In genomic region chr16:33188076-33188475, GRCm38 (mm10) we compare ENCODE assay signal across 15 mouse cellular contexts. TPM values are rescaled to one million over a fixed set of nuclear protein-coding genes. Genes with fewer than 3 reads are reported as not detected.
DNase-seq lines count a peak whose midpoint lies in the region; ATAC-seq and TF ChIP-seq lines count a peak whose summit lies in the region.
"Had no signal": no experiment of that assay in that cellular context is flagged by ENCODE, and none has a peak within 500 bp of the region (broad histone marks: within the 10 kb centered on the region; RNA-seq: fewer than 3 reads in every experiment).

No protein-coding gene starts in this region.

- no peak overlapping the region for H3K9ac ChIP-seq in hindbrain, embryonic 14.5 days
- H3K9ac ChIP-seq in hindbrain, embryonic 16.5 days (ENCODE audit: low read depth, low read length): no peak overlapping the region
- H3K9ac ChIP-seq in neural tube, embryonic 12.5 days: no peak overlapping the region
- H3K9ac ChIP-seq: stomach, embryonic 15.5 days had no signal

- ATAC-seq in hindbrain, embryonic 14.5 days (ENCODE audit: low FRiP score): no peak
- ATAC-seq in hindbrain, embryonic 16.5 days: no peak
- no peak for ATAC-seq in neural tube, embryonic 12.5 days (ENCODE audit: low FRiP score, low read depth)
- no peak for ATAC-seq in monocyte, adult 5-6 weeks (replicated peaks; ENCODE audit: insufficient number of reproducible peaks, low FRiP score, low TSS enrichment, poor library complexity, severe bottlenecking)
- ATAC-seq: activated CD4-positive, CD25-positive, alpha-beta regulatory T cell, adult 4 months had no signal

- no peaks in the 10 kb centered on the region for H3K9me3 ChIP-seq in hindbrain, embryonic 14.5 days (ENCODE audit: control insufficient read depth, low read length)
- H3K9me3 ChIP-seq in hindbrain, embryonic 16.5 days (ENCODE audit: control insufficient read depth, low read length): no peaks in the 10 kb centered on the region
- no peaks in the 10 kb centered on the region for H3K9me3 ChIP-seq in neural tube, embryonic 12.5 days
- H3K9me3 ChIP-seq: stomach, embryonic 15.5 days had no signal

- no peaks in the 10 kb centered on the region for H3K27me3 ChIP-seq in hindbrain, embryonic 14.5 days (ENCODE audit: control insufficient read depth, insufficient read depth, low read length)
- no peaks in the 10 kb centered on the region for H3K27me3 ChIP-seq in hindbrain, embryonic 16.5 days (replicated peaks; ENCODE audit: control insufficient read depth, insufficient read depth, low read length)
- H3K27me3 ChIP-seq in neural tube, embryonic 12.5 days (replicated peaks): no peaks in the 10 kb centered on the region
- H3K27me3 ChIP-seq in myocyte (ENCODE audit: control insufficient read depth, insufficient read depth, insufficient read length): no peaks in the 10 kb centered on the region
- H3K27me3 ChIP-seq: stomach, embryonic 15.5 days had no signal

- no peak for DNase-seq in hindbrain, embryonic 14.5 days (ENCODE audit: low spot score)
- DNase-seq in neural tube, embryonic 10.5 days (ENCODE audit: extremely low spot score, low spot score): no peak
- DNase-seq in thymus, postnatal 4 days: peak; percentile 66
- DNase-seq in ovary, adult 18-20 months (ENCODE audit: low spot score): no peak
- DNase-seq: cerebellum, postnatal 36 days; heart, adult 18-20 months; layer of hippocampus, adult 9-11 months; retina, postnatal 1 day had no signal

- no peak overlapping the region for H3K4me3 ChIP-seq in hindbrain, embryonic 14.5 days (replicated peaks; ENCODE audit: low read length)
- H3K4me3 ChIP-seq in hindbrain, embryonic 16.5 days (ENCODE audit: low read length): no peak overlapping the region
- H3K4me3 ChIP-seq in neural tube, embryonic 12.5 days: no peak overlapping the region
- no peak overlapping the region for H3K4me3 ChIP-seq in myocyte
- H3K4me3 ChIP-seq: stomach, embryonic 15.5 days had no signal

- no peak for TF ChIP-seq POLR2A in myocyte (IDR thresholded peaks at IDR 0.05; ENCODE audit: insufficient read length, low read depth)

- H3ac ChIP-seq in myocyte (ENCODE audit: control insufficient read depth, insufficient read length): no peak overlapping the region

- 52% methylated on average over 3 of the region's 3 CpGs for WGBS in hindbrain, embryonic 14.5 days
- 42% methylated on average over 3 of the region's 3 CpGs for WGBS in hindbrain, embryonic 16.5 days
- WGBS in neural tube, embryonic 12.5 days: 39% methylated on average over 3 of the region's 3 CpGs

- H3K79me2 ChIP-seq in myocyte (ENCODE audit: control insufficient read depth, insufficient read depth): peaks cover 56% of the 10 kb centered on the region

- H3K4me1 ChIP-seq in hindbrain, embryonic 14.5 days (replicated peaks; ENCODE audit: control insufficient read depth, insufficient read depth, low read length): peaks cover 25% of the 10 kb centered on the region
- H3K4me1 ChIP-seq in hindbrain, embryonic 16.5 days (ENCODE audit: control insufficient read depth, insufficient read depth, low read depth, low read length): peaks cover 27% of the 10 kb centered on the region
- H3K4me1 ChIP-seq in neural tube, embryonic 12.5 days: peaks cover 20% of the 10 kb centered on the region

- H3K27ac ChIP-seq in hindbrain, embryonic 14.5 days: no peak overlapping the region
- no peak overlapping the region for H3K27ac ChIP-seq in hindbrain, embryonic 16.5 days (ENCODE audit: low read depth, low read length)
- no peak overlapping the region for H3K27ac ChIP-seq in neural tube, embryonic 12.5 days
- H3K27ac ChIP-seq: macrophage; stomach, embryonic 15.5 days had no signal

- 0 out of 2 replicates have a peak overlapping the region, but pooled peaks have one; percentile 43 for H3K4me2 ChIP-seq in hindbrain, embryonic 14.5 days (replicated peaks)
- H3K4me2 ChIP-seq in hindbrain, embryonic 16.5 days (ENCODE audit: low read length): no peak overlapping the region
- peak overlapping the region; percentile 30 for H3K4me2 ChIP-seq in neural tube, embryonic 12.5 days (replicated peaks)
- H3K4me2 ChIP-seq in myocyte (ENCODE audit: low read depth): peak overlapping the region; percentile 47
- H3K4me2 ChIP-seq: stomach, embryonic 15.5 days had no signal

- no peaks in the 10 kb centered on the region for H3K36me3 ChIP-seq in hindbrain, embryonic 14.5 days (replicated peaks; ENCODE audit: control insufficient read depth, insufficient read depth)
- H3K36me3 ChIP-seq in hindbrain, embryonic 16.5 days (ENCODE audit: control insufficient read depth, insufficient read depth, low read length): 0 out of 2 replicates have a peak, but pooled peaks cover 2% of the 10 kb centered on the region
- H3K36me3 ChIP-seq in neural tube, embryonic 12.5 days: no peaks in the 10 kb centered on the region
- H3K36me3 ChIP-seq in myocyte (ENCODE audit: control insufficient read depth, insufficient read depth): no peaks in the 10 kb centered on the region
- H3K36me3 ChIP-seq: stomach, embryonic 15.5 days had no signal

TF ChIP-seq in myocyte, 11 proteins besides CTCF, POLR2A, EP300 and RAD21:
- TF ChIP-seq MYOD1 (IDR thresholded peaks at IDR 0.05; ENCODE audit: control insufficient read depth in 1 of 3, insufficient read length in 2 of 3, low read depth in 2 of 3): no peak
- TF ChIP-seq TCF3 (IDR thresholded peaks at IDR 0.05; ENCODE audit: insufficient read length, low read depth): no peak

RNA-seq across cellular contexts. Expression of gene Osbpl11, which starts 3.2 kb away (rescaled TPM):
- 18.0 and 20.9 TPM in 2 replicates for polyA plus RNA-seq in hindbrain, embryonic 14.5 days (2014; fragmentation: Nextera tagmentation; extraction: Ambion mirVana)
- 11.7 and 15.3 TPM in 2 replicates for polyA plus RNA-seq in hindbrain, embryonic 16.5 days (2015; fragmentation: Nextera tagmentation; extraction: Ambion mirVana)
- polyA plus RNA-seq in neural tube, embryonic 12.5 days (2016; fragmentation: Nextera tagmentation; extraction: Ambion mirVana): 27.0 and 30.6 TPM in 2 replicates
- polyA plus RNA-seq in myocyte (2012; fragmentation: generic; extraction: Trizol): 8.5 TPM
- 28.0 to 41.0 TPM (median 29.8 TPM) in 3 replicates for total RNA-seq in monocyte, adult 5-6 weeks (2017)
